17 mouse cellular contexts compared by ENCODE assay signal in the genomic region with DNA sequence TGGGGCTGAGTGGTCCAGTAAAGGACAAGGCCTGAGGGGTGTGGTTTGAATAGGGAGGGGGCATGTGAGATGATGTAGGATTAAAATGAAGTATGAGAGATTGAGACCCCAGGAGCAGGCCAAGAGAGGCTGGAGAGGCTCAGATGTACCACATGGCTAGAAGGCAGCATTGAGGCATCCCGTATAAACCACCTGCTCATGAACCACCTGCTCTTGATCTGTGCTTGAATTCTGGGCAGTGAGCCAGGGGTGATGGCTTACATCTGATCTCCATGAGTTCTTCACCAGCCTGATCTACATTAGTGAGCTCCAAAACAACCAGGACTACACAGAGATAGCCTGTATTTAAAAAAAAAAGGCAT. TPM values are rescaled to one million over a fixed set of nuclear protein-coding genes. Genes with fewer than 3 reads are reported as not detected.
DNase-seq lines count a peak whose midpoint lies in the region; ATAC-seq lines count a peak whose summit lies in the region.
"Had no signal": no experiment of that assay in that cellular context is flagged by ENCODE, and none has a peak within 500 bp of the region (broad histone marks: within the 10 kb centered on the region; RNA-seq: fewer than 3 reads in every experiment).

No protein-coding gene starts in this region.

- H3K27me3 ChIP-seq in hindbrain, embryonic 11.5 days (ENCODE audit: control insufficient read depth, insufficient read depth, low read length) = 0 out of 2 replicates have a peak, but pooled peaks cover 2% of the 10 kb centered on the region
- no peaks in the 10 kb centered on the region for H3K27me3 ChIP-seq in hindbrain, embryonic 16.5 days (replicated peaks; ENCODE audit: control insufficient read depth, insufficient read depth, low read length)
- peaks cover 15% of the 10 kb centered on the region for H3K27me3 ChIP-seq in midbrain, embryonic 12.5 days
- H3K27me3 ChIP-seq in midbrain, embryonic 13.5 days = peaks cover 11% of the 10 kb centered on the region
- 0 out of 2 replicates have a peak, but pooled peaks cover 12% of the 10 kb centered on the region for H3K27me3 ChIP-seq in embryonic facial prominence, embryonic 14.5 days (replicated peaks; ENCODE audit: control insufficient read depth, insufficient read depth, low read length)

- no peak overlapping the region for H3K4me2 ChIP-seq in hindbrain, embryonic 11.5 days (replicated peaks; ENCODE audit: low read depth, low read length)
- no peak overlapping the region for H3K4me2 ChIP-seq in hindbrain, embryonic 16.5 days (ENCODE audit: low read length)
- H3K4me2 ChIP-seq in midbrain, embryonic 12.5 days (replicated peaks) = no peak overlapping the region
- H3K4me2 ChIP-seq in midbrain, embryonic 13.5 days (replicated peaks) = no peak overlapping the region
- no peak overlapping the region for H3K4me2 ChIP-seq in embryonic facial prominence, embryonic 14.5 days (ENCODE audit: low read depth, low read length)

- H3K9ac ChIP-seq in hindbrain, embryonic 11.5 days (ENCODE audit: low read depth, low read length) = no peak overlapping the region
- H3K9ac ChIP-seq in hindbrain, embryonic 16.5 days (ENCODE audit: low read depth, low read length) = no peak overlapping the region
- H3K9ac ChIP-seq in midbrain, embryonic 12.5 days (replicated peaks) = no peak overlapping the region
- H3K9ac ChIP-seq in midbrain, embryonic 13.5 days (replicated peaks) = no peak overlapping the region
- no peak overlapping the region for H3K9ac ChIP-seq in embryonic facial prominence, embryonic 14.5 days (ENCODE audit: low read depth, low read length)

- 70% methylated on average over 1 of the region's 1 CpGs for WGBS in hindbrain, embryonic 11.5 days
- WGBS in hindbrain, embryonic 16.5 days = 58% methylated on average over 1 of the region's 1 CpGs
- 79% methylated on average over 1 of the region's 1 CpGs for WGBS in midbrain, embryonic 12.5 days
- WGBS in midbrain, embryonic 13.5 days = 64% methylated on average over 1 of the region's 1 CpGs
- WGBS in embryonic facial prominence, embryonic 14.5 days = 20% methylated on average over 1 of the region's 1 CpGs

- H3K4me3 ChIP-seq in hindbrain, embryonic 11.5 days (ENCODE audit: low read depth, low read length) = no peak overlapping the region
- H3K4me3 ChIP-seq in hindbrain, embryonic 16.5 days (ENCODE audit: low read length) = no peak overlapping the region
- no peak overlapping the region for H3K4me3 ChIP-seq in midbrain, embryonic 12.5 days
- H3K4me3 ChIP-seq in midbrain, embryonic 13.5 days (replicated peaks) = no peak overlapping the region
- H3K4me3 ChIP-seq in embryonic facial prominence, embryonic 14.5 days (ENCODE audit: low read depth, low read length) = no peak overlapping the region
- H3K4me3 ChIP-seq: gastrocnemius, adult 2 months; heart, adult 2 months had no signal

- no peaks in the 10 kb centered on the region for H3K9me3 ChIP-seq in hindbrain, embryonic 11.5 days (ENCODE audit: control insufficient read depth, low read length)
- no peaks in the 10 kb centered on the region for H3K9me3 ChIP-seq in hindbrain, embryonic 16.5 days (ENCODE audit: control insufficient read depth, low read length)
- H3K9me3 ChIP-seq in midbrain, embryonic 12.5 days = no peaks in the 10 kb centered on the region
- H3K9me3 ChIP-seq in midbrain, embryonic 13.5 days = no peaks in the 10 kb centered on the region
- H3K9me3 ChIP-seq in embryonic facial prominence, embryonic 14.5 days (ENCODE audit: control insufficient read depth, low read length) = no peaks in the 10 kb centered on the region

- H3K27ac ChIP-seq in hindbrain, embryonic 11.5 days (ENCODE audit: low read depth, low read length) = no peak overlapping the region
- H3K27ac ChIP-seq in hindbrain, embryonic 16.5 days (ENCODE audit: low read depth, low read length) = no peak overlapping the region
- H3K27ac ChIP-seq in midbrain, embryonic 12.5 days (replicated peaks) = no peak overlapping the region
- H3K27ac ChIP-seq in midbrain, embryonic 13.5 days = no peak overlapping the region
- no peak overlapping the region for H3K27ac ChIP-seq in embryonic facial prominence, embryonic 14.5 days (replicated peaks; ENCODE audit: low read depth, low read length)
- H3K27ac ChIP-seq: gastrocnemius, adult 2 months; heart, adult 2 months; stomach, postnatal 0 days had no signal

- H3K36me3 ChIP-seq in hindbrain, embryonic 11.5 days (ENCODE audit: control insufficient read depth, insufficient read depth, low read length) = no peaks in the 10 kb centered on the region
- no peaks in the 10 kb centered on the region for H3K36me3 ChIP-seq in hindbrain, embryonic 16.5 days (ENCODE audit: control insufficient read depth, insufficient read depth, low read length)
- H3K36me3 ChIP-seq in midbrain, embryonic 12.5 days = no peaks in the 10 kb centered on the region
- H3K36me3 ChIP-seq in midbrain, embryonic 13.5 days = no peaks in the 10 kb centered on the region
- no peaks in the 10 kb centered on the region for H3K36me3 ChIP-seq in embryonic facial prominence, embryonic 14.5 days (ENCODE audit: control insufficient read depth, insufficient read depth, low read length)

- DNase-seq in hindbrain, embryonic 11.5 days (ENCODE audit: low spot score) = no peak
- DNase-seq in embryonic facial prominence, embryonic 14.5 days (ENCODE audit: low spot score) = peak; percentile 8
- DNase-seq in layer of hippocampus, postnatal 14 days (ENCODE audit: low spot score in 2 of 2) = no peak
- DNase-seq: adrenal gland, adult 2 months; heart, adult 2 months; kidney, postnatal 25 days had no signal

- no peaks in the 10 kb centered on the region for H3K4me1 ChIP-seq in hindbrain, embryonic 11.5 days (replicated peaks; ENCODE audit: control insufficient read depth, insufficient read depth, low read length)
- no peaks in the 10 kb centered on the region for H3K4me1 ChIP-seq in hindbrain, embryonic 16.5 days (ENCODE audit: control insufficient read depth, insufficient read depth, low read depth, low read length)
- no peaks in the 10 kb centered on the region for H3K4me1 ChIP-seq in midbrain, embryonic 12.5 days
- H3K4me1 ChIP-seq in midbrain, embryonic 13.5 days (replicated peaks) = peaks cover 3% of the 10 kb centered on the region; the same call in 1 of the 2 replicates
- H3K4me1 ChIP-seq in embryonic facial prominence, embryonic 14.5 days (ENCODE audit: control insufficient read depth, insufficient read depth, low read length) = no peaks in the 10 kb centered on the region

- ATAC-seq in hindbrain, embryonic 11.5 days (ENCODE audit: low FRiP score) = peak; percentile 6; the same call in 1 of the 2 replicates
- ATAC-seq in hindbrain, embryonic 16.5 days = no peak; the same call in 1 of the 2 replicates
- 0 out of 2 replicates have a peak, but pooled peaks have one; percentile 6 for ATAC-seq in midbrain, embryonic 12.5 days (ENCODE audit: low FRiP score, low read depth)
- ATAC-seq in midbrain, embryonic 13.5 days = no peak; the same call in 1 of the 2 replicates
- peak; percentile 44; the same call in 1 of the 2 replicates for ATAC-seq in embryonic facial prominence, embryonic 14.5 days (ENCODE audit: low read depth)
- ATAC-seq in megakaryocyte-erythroid progenitor cell, adult 5-6 weeks (replicated peaks; ENCODE audit: low FRiP score, low TSS enrichment, poor library complexity, severe bottlenecking) = peak; percentile 45; the same call in 1 of the 2 replicates
- ATAC-seq: lung, postnatal 0 days had no signal

RNA-seq across cellular contexts. Expression of gene Rad21l, which starts 2.6 kb away (rescaled TPM):
- polyA plus RNA-seq in hindbrain, embryonic 11.5 days (2014; fragmentation: Nextera tagmentation; extraction: Ambion mirVana) = 0.17 TPM in 1 of 2 replicates, not detected in the other
- polyA plus RNA-seq in hindbrain, embryonic 16.5 days (2015; fragmentation: Nextera tagmentation; extraction: Ambion mirVana) = 0.15 and 0.28 TPM in 2 replicates
- not detected in 2 replicates for polyA plus RNA-seq in midbrain, embryonic 12.5 days (2016; fragmentation: Nextera tagmentation; extraction: Ambion mirVana)
- not detected in 2 replicates for polyA plus RNA-seq in midbrain, embryonic 13.5 days (2015; fragmentation: Nextera tagmentation; extraction: Ambion mirVana)
- not detected in 2 replicates for polyA plus RNA-seq in embryonic facial prominence, embryonic 14.5 days (2014; fragmentation: Nextera tagmentation; extraction: Ambion mirVana)
- total RNA-seq in megakaryocyte-erythroid progenitor cell, adult 5-6 weeks (2014; fragmentation: Nextera tagmentation) = not detected in 2 replicates
- not detected in 2 replicates for total RNA-seq in megakaryocyte-erythroid progenitor cell, adult 5-6 weeks (2017)
- 1 to 10 TPM in 1 of 2 experiments, under 1 TPM in 1; 0.69 to 1.2 TPM for total RNA-seq in layer of hippocampus, postnatal 14 days (2021)
- total RNA-seq: adrenal gland, adult 2 months; common myeloid progenitor, adult 5-6 weeks; gastrocnemius, adult 2 months; heart, adult 2 months; liver, adult 2 months; monocyte, adult 5-6 weeks had no signal
- polyA plus RNA-seq: adrenal gland, adult 2 months; heart, adult 2 months; liver, adult 2 months; lung, postnatal 0 days; small intestine, adult 2 months; stomach, postnatal 0 days had no signal

RNA-seq across cellular contexts. Expression of gene Tmem74b, which starts 30.9 kb away (rescaled TPM):
- polyA plus RNA-seq in hindbrain, embryonic 11.5 days (2014; fragmentation: Nextera tagmentation; extraction: Ambion mirVana) = 4.3 and 5.2 TPM in 2 replicates
- 32.3 and 32.7 TPM in 2 replicates for polyA plus RNA-seq in hindbrain, embryonic 16.5 days (2015; fragmentation: Nextera tagmentation; extraction: Ambion mirVana)
- 7.8 and 8.0 TPM in 2 replicates for polyA plus RNA-seq in midbrain, embryonic 12.5 days (2016; fragmentation: Nextera tagmentation; extraction: Ambion mirVana)
- 15.1 and 16.0 TPM in 2 replicates for polyA plus RNA-seq in midbrain, embryonic 13.5 days (2015; fragmentation: Nextera tagmentation; extraction: Ambion mirVana)
- 2.5 and 3.1 TPM in 2 replicates for polyA plus RNA-seq in embryonic facial prominence, embryonic 14.5 days (2014; fragmentation: Nextera tagmentation; extraction: Ambion mirVana)
- not detected in 2 replicates for total RNA-seq in megakaryocyte-erythroid progenitor cell, adult 5-6 weeks (2014; fragmentation: Nextera tagmentation)
- total RNA-seq in megakaryocyte-erythroid progenitor cell, adult 5-6 weeks (2017) = not detected in 2 replicates
- total RNA-seq in layer of hippocampus, postnatal 14 days (2021) = 1 to 10 TPM; 4.5 to 6.3 TPM
- total RNA-seq: common myeloid progenitor, adult 5-6 weeks; liver, adult 2 months; monocyte, adult 5-6 weeks had no signal
- polyA plus RNA-seq: liver, adult 2 months had no signal

RNA-seq across cellular contexts. Expression of gene Snph, which starts 38.6 kb away (rescaled TPM):
- polyA plus RNA-seq in hindbrain, embryonic 11.5 days (2014; fragmentation: Nextera tagmentation; extraction: Ambion mirVana) = 2.3 and 2.7 TPM in 2 replicates
- polyA plus RNA-seq in hindbrain, embryonic 16.5 days (2015; fragmentation: Nextera tagmentation; extraction: Ambion mirVana) = 24.8 and 28.3 TPM in 2 replicates
- polyA plus RNA-seq in midbrain, embryonic 12.5 days (2016; fragmentation: Nextera tagmentation; extraction: Ambion mirVana) = 5.5 and 6.3 TPM in 2 replicates
- 9.4 and 12.6 TPM in 2 replicates for polyA plus RNA-seq in midbrain, embryonic 13.5 days (2015; fragmentation: Nextera tagmentation; extraction: Ambion mirVana)
- polyA plus RNA-seq in embryonic facial prominence, embryonic 14.5 days (2014; fragmentation: Nextera tagmentation; extraction: Ambion mirVana) = 1.9 and 2.5 TPM in 2 replicates
- total RNA-seq in megakaryocyte-erythroid progenitor cell, adult 5-6 weeks (2014; fragmentation: Nextera tagmentation) = not detected in 2 replicates
- not detected in 2 replicates for total RNA-seq in megakaryocyte-erythroid progenitor cell, adult 5-6 weeks (2017)
- 100 to 1,000 TPM; 303 to 326 TPM for total RNA-seq in layer of hippocampus, postnatal 14 days (2021)
- total RNA-seq: common myeloid progenitor, adult 5-6 weeks; monocyte, adult 5-6 weeks had no signal
- polyA plus RNA-seq: liver, adult 2 months had no signal

Comparison
In these comparisons a context has a peak if more than half of its experiments do, and no peak if none do; other contexts are left out.
1. ATAC-seq: peak in hindbrain, embryonic 11.5 days (single experiment), midbrain, embryonic 12.5 days (single experiment), embryonic facial prominence, embryonic 14.5 days (single experiment) and megakaryocyte-erythroid progenitor cell, adult 5-6 weeks (single experiment); none in hindbrain, embryonic 16.5 days (single experiment) and midbrain, embryonic 13.5 days (single experiment).